Mouse (Mus musculus): ENCODE measurements around the gene Phldb2. TPM values are rescaled to one million over a fixed set of nuclear protein-coding genes. Genes with fewer than 3 reads are reported as not detected.

The Phldb2 gene
- total and polyA plus RNA-seq, 3 experiments: 0.55 TPM; not detected in 2

GRCm38 (mm10) chr16:45743591-45744144, 209.7 kb downstream of the Phldb2 start:
- H3K27me3 ChIP-seq (ENCODE audit: insufficient read depth, low read length): no peaks in the 10 kb centered on the region
- DNase-seq (ENCODE audit: low spot score) (no peak), ATAC-seq (ENCODE audit: extremely low read depth, insufficient number of reproducible peaks, low FRiP score, poor library complexity, severe bottlenecking) (no peak)
- H3K4me3 ChIP-seq (ENCODE audit: low read depth, low read length): no peak overlapping the region
- no peaks in the 10 kb centered on the region for H3K9me3 ChIP-seq (replicated peaks)
- peaks cover 11% of the 10 kb centered on the region for H3K36me3 ChIP-seq (replicated peaks)
- peaks cover 10% of the 10 kb centered on the region for H3K4me1 ChIP-seq (ENCODE audit: insufficient read depth, low read depth, low read length)
- TF ChIP-seq CTCF (IDR thresholded peaks at IDR 0.05; ENCODE audit: low read depth, low read length) (no peak), GATA2 (IDR thresholded peaks at IDR 0.05; ENCODE audit: borderline replicate concordance, low read depth, low read length) (no peak), TAL1 (conservative IDR thresholded peaks at IDR 0.05; ENCODE audit: low read depth, low read length) (no peak), POLR2AphosphoS5 (IDR thresholded peaks at IDR 0.05; ENCODE audit: insufficient replicate concordance, low read depth, low read length) (no peak), GATA1 (IDR thresholded peaks at IDR 0.05; ENCODE audit: borderline replicate concordance, low read length) (no peak)

- DNase-seq (ENCODE audit: low spot score): peak; percentile 78
- TF ChIP-seq CTCF (IDR thresholded peaks at IDR 0.05; ENCODE audit: low read depth, low read length) (no peak), POLR2AphosphoS5 (IDR thresholded peaks at IDR 0.05; ENCODE audit: insufficient replicate concordance, low read depth, low read length) (no peak), GATA2 (IDR thresholded peaks at IDR 0.05; ENCODE audit: borderline replicate concordance, low read depth, low read length) (no peak), GATA1 (IDR thresholded peaks at IDR 0.05; ENCODE audit: borderline replicate concordance, low read length) (no peak), TAL1 (conservative IDR thresholded peaks at IDR 0.05; ENCODE audit: low read depth, low read length) (no peak)
- no peaks in the 10 kb centered on the region for H3K9me3 ChIP-seq (replicated peaks)
Measured at GRCm38 (mm10) chr16:45742615-45743476, 210.6 kb downstream of the Phldb2 start, which contains the start of gene Abhd10. TSS of gene Abhd10 (minus strand) at chr16:45742955.

GRCm38 (mm10) chr16:45737880-45738279, 215.5 kb downstream of the Phldb2 start:
- DNase-seq (ENCODE audit: low spot score) (no peak), ATAC-seq (ENCODE audit: extremely low read depth, insufficient number of reproducible peaks, low FRiP score, poor library complexity, severe bottlenecking) (no peak)
- Histone ChIP-seq H3K4me1 (ENCODE audit: insufficient read depth, low read depth, low read length) (peaks cover 5% of the 10 kb centered on the region), H3K4me3 (ENCODE audit: low read depth, low read length) (no peak overlapping the region), H3K36me3 (replicated peaks) (peaks cover 61% of the 10 kb centered on the region), H3K9me3 (replicated peaks) (no peaks in the 10 kb centered on the region), H3K27me3 (ENCODE audit: insufficient read depth, low read length) (no peaks in the 10 kb centered on the region)
- TF ChIP-seq TAL1 (conservative IDR thresholded peaks at IDR 0.05; ENCODE audit: low read depth, low read length) (no peak), GATA2 (IDR thresholded peaks at IDR 0.05; ENCODE audit: borderline replicate concordance, low read depth, low read length) (no peak), GATA1 (IDR thresholded peaks at IDR 0.05; ENCODE audit: borderline replicate concordance, low read length) (no peak), POLR2AphosphoS5 (IDR thresholded peaks at IDR 0.05; ENCODE audit: insufficient replicate concordance, low read depth, low read length) (no peak), CTCF (IDR thresholded peaks at IDR 0.05; ENCODE audit: low read depth, low read length) (no peak)

More at GRCm38 (mm10) chr16:45742615-45743476, 210.6 kb downstream of the Phldb2 start, which contains the start of gene Abhd10:
- peak; percentile 65 for ATAC-seq (ENCODE audit: extremely low read depth, insufficient number of reproducible peaks, low FRiP score, poor library complexity, severe bottlenecking)
- Histone ChIP-seq H3K36me3 (replicated peaks) (peaks cover 19% of the 10 kb centered on the region), H3K4me3 (ENCODE audit: low read depth, low read length) (peak within 1 kb of the TSS; percentile 82), H3K27me3 (ENCODE audit: insufficient read depth, low read length) (no peaks in the 10 kb centered on the region), H3K4me1 (ENCODE audit: insufficient read depth, low read depth, low read length) (peaks cover 10% of the 10 kb centered on the region)

GRCm38 (mm10) chr16:45736724-45737123, 216.7 kb downstream of the Phldb2 start:
- Histone ChIP-seq H3K4me1 (ENCODE audit: insufficient read depth, low read depth, low read length) (peaks cover 5% of the 10 kb centered on the region), H3K4me3 (ENCODE audit: low read depth, low read length) (no peak overlapping the region), H3K36me3 (replicated peaks) (peaks cover 66% of the 10 kb centered on the region), H3K27me3 (ENCODE audit: insufficient read depth, low read length) (no peaks in the 10 kb centered on the region), H3K9me3 (replicated peaks) (no peaks in the 10 kb centered on the region)
- no peak for DNase-seq (ENCODE audit: low spot score)
- no peak for ATAC-seq (ENCODE audit: extremely low read depth, insufficient number of reproducible peaks, low FRiP score, poor library complexity, severe bottlenecking)
- no peak for TF ChIP-seq GATA2 (IDR thresholded peaks at IDR 0.05; ENCODE audit: borderline replicate concordance, low read depth, low read length)

GRCm38 (mm10) chr16:45729163-45729562, 224.2 kb downstream of the Phldb2 start:
- TF ChIP-seq GATA1 (IDR thresholded peaks at IDR 0.05; ENCODE audit: borderline replicate concordance, low read length): no peak
- TF ChIP-seq TAL1 (conservative IDR thresholded peaks at IDR 0.05; ENCODE audit: low read depth, low read length): no peak
- no peak for TF ChIP-seq GATA2 (IDR thresholded peaks at IDR 0.05; ENCODE audit: borderline replicate concordance, low read depth, low read length)
- no peak for TF ChIP-seq CTCF (IDR thresholded peaks at IDR 0.05; ENCODE audit: low read depth, low read length)
- TF ChIP-seq POLR2AphosphoS5 (IDR thresholded peaks at IDR 0.05; ENCODE audit: insufficient replicate concordance, low read depth, low read length): no peak
- H3K9me3 ChIP-seq (replicated peaks): no peaks in the 10 kb centered on the region
- H3K4me3 ChIP-seq (ENCODE audit: low read depth, low read length): no peak overlapping the region
- ATAC-seq (ENCODE audit: extremely low read depth, insufficient number of reproducible peaks, low FRiP score, poor library complexity, severe bottlenecking) (no peak), DNase-seq (ENCODE audit: low spot score) (no peak)
- peaks cover 47% of the 10 kb centered on the region for H3K36me3 ChIP-seq (replicated peaks)
- H3K4me1 ChIP-seq (ENCODE audit: insufficient read depth, low read depth, low read length): no peaks in the 10 kb centered on the region
- H3K27me3 ChIP-seq (ENCODE audit: insufficient read depth, low read length): no peaks in the 10 kb centered on the region

- no peak for ATAC-seq (ENCODE audit: extremely low read depth, insufficient number of reproducible peaks, low FRiP score, poor library complexity, severe bottlenecking)
- Histone ChIP-seq H3K27me3 (ENCODE audit: insufficient read depth, low read length) (0 out of 2 replicates have a peak, but pooled peaks cover 3% of the 10 kb centered on the region), H3K9me3 (replicated peaks) (no peaks in the 10 kb centered on the region), H3K36me3 (replicated peaks) (peaks cover 16% of the 10 kb centered on the region), H3K4me1 (ENCODE audit: insufficient read depth, low read depth, low read length) (no peaks in the 10 kb centered on the region), H3K4me3 (ENCODE audit: low read depth, low read length) (no peak overlapping the region)
- TF ChIP-seq POLR2AphosphoS5 (IDR thresholded peaks at IDR 0.05; ENCODE audit: insufficient replicate concordance, low read depth, low read length) (no peak), GATA2 (IDR thresholded peaks at IDR 0.05; ENCODE audit: borderline replicate concordance, low read depth, low read length) (no peak), GATA1 (IDR thresholded peaks at IDR 0.05; ENCODE audit: borderline replicate concordance, low read length) (no peak), TAL1 (conservative IDR thresholded peaks at IDR 0.05; ENCODE audit: low read depth, low read length) (no peak), CTCF (IDR thresholded peaks at IDR 0.05; ENCODE audit: low read depth, low read length) (no peak)
- no peak for DNase-seq (ENCODE audit: low spot score)
Measured at GRCm38 (mm10) chr16:45724742-45725102, 228.7 kb downstream of the Phldb2 start.
